Mouse (Mus musculus) stomach, postnatal 0 days (tissue): Measurements from ENCODE around the gene Tmem198. TPM values are rescaled to one million over a fixed set of nuclear protein-coding genes. Genes with fewer than 3 reads are reported as not detected.

Experiments used
- ATAC-seq: fragments of 200-750 bp; cut with Nextera tagmentation; 2 replicates; pipeline ENCODE4 v1.8.0; 2017; ENCODE audit not compliant: low FRiP score, low TSS enrichment
- DNase-seq: peaks from one replicate; pipeline ENCODE4 v3.0.0-alpha.2; 2016; ENCODE audit warnings: low spot score
- H3K27ac ChIP-seq: fragments of 300-500 bp; sonication (generic); replicated peaks from 2 replicates; pipeline ENCODE4 v1.5.1; 2014; ENCODE audit warnings: mild to moderate bottlenecking, control low read depth
- H3K27me3 ChIP-seq: fragments of 300-500 bp; sonication (generic); 2 replicates; pipeline ENCODE4 v1.6.1; 2014; ENCODE audit warnings: low read length; ENCODE audit not compliant: control insufficient read depth, insufficient read depth
- H3K36me3 ChIP-seq: fragments of 300-500 bp; sonication (generic); 2 replicates; pipeline ENCODE4 v1.6.1; 2014; ENCODE audit warnings: low read length, mixed read lengths; ENCODE audit not compliant: control insufficient read depth, insufficient read depth
- H3K4me1 ChIP-seq: fragments of 300-500 bp; sonication (generic); replicated peaks from 2 replicates; pipeline ENCODE4 v1.6.1; 2014; ENCODE audit warnings: antibody characterized with exemption; ENCODE audit not compliant: control insufficient read depth, insufficient read depth
- H3K4me2 ChIP-seq: fragments of 300-500 bp; sonication (generic); replicated peaks from 2 replicates; pipeline ENCODE4 v1.6.1; 2014; ENCODE audit warnings: low read depth, mild to moderate bottlenecking, control low read depth, moderate library complexity
- H3K4me3 ChIP-seq: fragments of 300-500 bp; sonication (generic); 2 replicates; pipeline ENCODE4 v1.5.1; 2014; ENCODE audit warnings: low read depth, low read length, control low read depth
- H3K9ac ChIP-seq: fragments of 300-500 bp; sonication (generic); 2 replicates; pipeline ENCODE4 v1.6.1; 2014; ENCODE audit warnings: mild to moderate bottlenecking, low read length, control low read depth, mixed read lengths
- H3K9me3 ChIP-seq: fragments of 300-500 bp; sonication (generic); 2 replicates; pipeline ENCODE4 v1.6.1; 2016; ENCODE audit warnings: low read length; ENCODE audit not compliant: control insufficient read depth
- CTCF ChIP-seq: IDR thresholded peaks from 2 replicates; pipeline ENCODE4 v1.5.1; 2016; ENCODE audit warnings: antibody characterized with exemption, low read depth, mild to moderate bottlenecking, moderate library complexity
- EP300 ChIP-seq: optimal IDR thresholded peaks from 2 replicates; pipeline ENCODE3; 2016; ENCODE audit warnings: antibody characterized with exemption
- WGBS: fragments of 180-500 bp; shearing (Covaris S2); extraction: QIAGEN DNeasy Blood & Tissue Kit; methylation state at CpG from one replicate; pipeline ENCODE4 v1.1.7; 2014; 5-methylcytosine and 5-hydroxymethylcytosine counted together
- polyA plus RNA-seq: library from polyadenylated mRNA; unstranded; fragments of >200 nt; fragmentation: Nextera tagmentation; extraction: Ambion mirVana; gene quantifications from 2 replicates; pipeline ENCODE4 v1.2.1, GENCODE M21; 2015

Tmem198 gene
- polyA plus RNA-seq, 1 experiment from 2014 or later: 1.4 TPM

DNA sequence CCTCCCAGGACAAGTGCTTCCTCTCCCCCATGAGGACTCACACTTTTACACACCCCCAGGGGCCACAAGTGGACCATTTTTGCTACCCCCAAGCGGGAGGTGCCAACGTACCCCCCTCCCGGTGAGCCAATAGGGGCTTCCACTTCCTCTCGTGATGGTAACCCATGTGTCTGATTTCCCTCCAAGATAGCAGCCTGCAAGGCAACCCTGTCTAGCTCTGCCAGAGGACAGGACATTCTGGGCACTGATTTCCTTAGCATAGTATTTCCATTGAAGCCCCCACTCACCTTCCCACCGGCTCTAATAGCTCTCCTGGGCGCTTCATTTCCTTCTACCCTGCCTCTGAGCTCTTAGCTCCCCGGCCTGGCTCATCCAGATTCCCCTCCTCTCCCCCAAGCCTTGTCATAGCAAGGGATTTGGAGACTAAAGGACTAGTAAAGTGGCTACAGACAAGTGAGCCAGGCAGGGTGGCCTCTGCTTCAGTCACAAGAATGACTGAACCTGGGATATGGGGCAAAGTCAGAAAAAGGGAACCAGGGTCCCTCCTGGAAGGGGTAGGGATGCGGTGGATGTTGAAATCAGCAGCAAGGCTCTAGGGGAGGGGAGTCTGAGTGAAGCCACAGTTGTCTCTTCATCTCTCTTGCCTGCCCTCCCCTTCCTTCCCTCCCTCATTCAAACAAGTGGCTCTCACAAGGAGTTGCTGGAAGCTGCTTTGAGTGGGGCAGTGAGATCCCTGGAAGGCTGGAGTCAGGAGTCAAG, 29.8 kb upstream of the Tmem198 start:
- peaks cover 7% of the 10 kb centered on the region; the same call in 1 of the 2 replicates for H3K27me3 ChIP-seq
- H3K9me3 ChIP-seq: no peaks in the 10 kb centered on the region
- TF ChIP-seq CTCF (no peak), EP300 (no peak)
- ATAC-seq (no peak), DNase-seq (no peak)
- no peaks in the 10 kb centered on the region for H3K36me3 ChIP-seq
- H3K4me2 ChIP-seq: no peak overlapping the region
- no peak overlapping the region for H3K27ac ChIP-seq
- WGBS: 25% methylated on average over 8 of the region's 8 CpGs
- H3K9ac ChIP-seq: no peak overlapping the region
- no peak overlapping the region; the same call in 1 of the 2 replicates for H3K4me3 ChIP-seq
- H3K4me1 ChIP-seq: 0 out of 2 replicates have a peak, but pooled peaks cover 7% of the 10 kb centered on the region

DNA sequence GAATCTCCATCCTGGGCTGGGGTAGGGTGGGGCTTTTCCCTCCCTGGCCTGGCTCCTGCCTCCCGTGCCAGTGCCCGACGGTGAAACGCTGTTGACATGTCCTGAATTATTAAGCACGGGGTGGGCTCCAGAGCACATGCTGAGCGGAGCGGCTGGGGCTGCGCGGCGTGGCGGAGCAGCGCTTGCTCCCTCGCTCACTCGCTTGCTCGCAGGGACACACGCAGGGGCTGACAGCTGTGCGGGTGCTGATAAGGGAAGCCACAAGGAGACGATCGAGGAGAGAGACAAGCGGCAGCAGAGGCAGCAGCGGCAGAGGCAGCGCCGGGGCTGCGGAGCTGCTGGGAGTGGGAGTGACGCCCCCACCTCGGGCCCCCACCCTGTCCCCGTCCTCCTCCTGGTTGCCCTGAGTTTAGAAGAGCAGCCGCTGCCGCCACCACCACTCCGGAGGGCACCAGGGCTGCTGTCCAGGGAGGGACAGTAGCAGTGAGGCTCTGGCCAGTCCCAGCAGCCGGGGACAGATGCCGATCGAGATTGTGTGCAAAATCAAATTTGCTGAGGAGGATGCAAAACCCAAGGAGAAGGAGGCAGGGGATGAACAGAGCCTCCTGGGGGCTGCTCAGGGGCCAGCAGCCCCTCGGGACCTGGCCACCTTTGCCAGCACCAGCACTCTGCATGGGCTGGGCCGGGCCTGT, 28.9 kb upstream of the Tmem198 start, which contains the start of gene Asic4:
Asic4 (plus strand) TSS at position 123 of the 692 bp plus-strand sequence.
- no peaks in the 10 kb centered on the region for H3K9me3 ChIP-seq
- WGBS: 3% methylated on average over 35 of the region's 35 CpGs
- H3K36me3 ChIP-seq: no peaks in the 10 kb centered on the region
- H3K27me3 ChIP-seq: peaks cover 7% of the 10 kb centered on the region; the same call in 1 of the 2 replicates
- 0 out of 2 replicates have a peak, but pooled peaks cover 7% of the 10 kb centered on the region for H3K4me1 ChIP-seq
- H3K4me3 ChIP-seq: peak within 1 kb of the TSS; percentile 20; the same call in 1 of the 2 replicates
- peak within 1 kb of the TSS; percentile 25; the same call in 1 of the 2 replicates for H3K4me2 ChIP-seq
- no peak for DNase-seq
- H3K9ac ChIP-seq: peak within 1 kb of the TSS; percentile 38; the same call in 1 of the 2 replicates
- no peak within 1 kb of the TSS for H3K27ac ChIP-seq
- TF ChIP-seq EP300 (no peak), CTCF (no peak)
- ATAC-seq: no peak

- Histone ChIP-seq H3K36me3 (no peaks in the 10 kb centered on the region), H3K4me3 (no peak overlapping the region), H3K9me3 (no peaks in the 10 kb centered on the region), H3K9ac (no peak overlapping the region), H3K27ac (no peak overlapping the region), H3K4me2 (no peak overlapping the region), H3K27me3 (peaks cover 7% of the 10 kb centered on the region; the same call in 1 of the 2 replicates), H3K4me1 (0 out of 2 replicates have a peak, but pooled peaks cover 6% of the 10 kb centered on the region)
- 57% methylated on average over 5 of the region's 5 CpGs for WGBS
- ATAC-seq (no peak), DNase-seq (no peak)
- no peak for TF ChIP-seq EP300
- TF ChIP-seq CTCF: no peak
Measured at GRCm38 (mm10) chr1:75451900-75452299, 27.4 kb upstream of the Tmem198 start.

DNA sequence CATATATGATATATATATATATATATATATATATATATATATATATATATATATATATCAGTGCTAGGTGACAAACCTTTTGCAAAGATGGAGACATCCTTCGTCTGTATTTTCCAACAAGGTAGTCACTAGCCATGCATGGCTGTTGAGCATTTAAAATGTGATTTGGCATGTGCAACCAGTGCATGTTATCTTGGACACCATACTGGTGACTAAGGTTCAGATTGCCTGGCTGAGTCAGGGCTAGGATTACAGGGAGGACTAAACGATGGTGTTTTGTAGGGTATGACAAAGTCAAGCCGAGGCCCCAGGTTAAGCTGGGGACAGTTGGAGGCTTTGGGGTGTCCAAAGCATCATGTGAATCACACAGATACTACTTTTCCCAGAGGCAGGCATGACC, 23.9 kb upstream of the Tmem198 start:
- ATAC-seq (no peak), DNase-seq (no peak)
- Histone ChIP-seq H3K4me1 (0 out of 2 replicates have a peak, but pooled peaks cover 3% of the 10 kb centered on the region), H3K36me3 (no peaks in the 10 kb centered on the region), H3K4me3 (no peak overlapping the region), H3K27ac (no peak overlapping the region), H3K9ac (no peak overlapping the region), H3K27me3 (peaks cover 4% of the 10 kb centered on the region; the same call in 1 of the 2 replicates), H3K4me2 (no peak overlapping the region), H3K9me3 (no peaks in the 10 kb centered on the region)
- TF ChIP-seq EP300 (no peak), CTCF (no peak)
- 81% methylated on average over 3 of the region's 3 CpGs for WGBS

GRCm38 (mm10) chr1:75455948-75456347, 23.4 kb upstream of the Tmem198 start:
- DNase-seq (no peak), ATAC-seq (no peak)
- Histone ChIP-seq H3K27ac (no peak overlapping the region), H3K27me3 (no peaks in the 10 kb centered on the region; the same call in 1 of the 2 replicates), H3K9me3 (no peaks in the 10 kb centered on the region), H3K9ac (no peak overlapping the region), H3K4me1 (0 out of 2 replicates have a peak, but pooled peaks cover 3% of the 10 kb centered on the region), H3K4me3 (no peak overlapping the region), H3K4me2 (no peak overlapping the region), H3K36me3 (no peaks in the 10 kb centered on the region)
- TF ChIP-seq EP300 (no peak), CTCF (no peak)
- WGBS: 40% methylated on average over 5 of the region's 5 CpGs
